Mouse (Mus musculus): ENCODE measurements around the gene Bptf.
"Not testable (repeated sequence)": the region's sequence is repeated elsewhere in the genome, so short reads cannot be mapped to it uniquely, and the experiment has no call there.

Gene Bptf

GRCm38 (mm10) chr11:107016893-107017292 lies 115.0 kb downstream of the Bptf start:
- peak; percentile 82 for DNase-seq

DNA sequence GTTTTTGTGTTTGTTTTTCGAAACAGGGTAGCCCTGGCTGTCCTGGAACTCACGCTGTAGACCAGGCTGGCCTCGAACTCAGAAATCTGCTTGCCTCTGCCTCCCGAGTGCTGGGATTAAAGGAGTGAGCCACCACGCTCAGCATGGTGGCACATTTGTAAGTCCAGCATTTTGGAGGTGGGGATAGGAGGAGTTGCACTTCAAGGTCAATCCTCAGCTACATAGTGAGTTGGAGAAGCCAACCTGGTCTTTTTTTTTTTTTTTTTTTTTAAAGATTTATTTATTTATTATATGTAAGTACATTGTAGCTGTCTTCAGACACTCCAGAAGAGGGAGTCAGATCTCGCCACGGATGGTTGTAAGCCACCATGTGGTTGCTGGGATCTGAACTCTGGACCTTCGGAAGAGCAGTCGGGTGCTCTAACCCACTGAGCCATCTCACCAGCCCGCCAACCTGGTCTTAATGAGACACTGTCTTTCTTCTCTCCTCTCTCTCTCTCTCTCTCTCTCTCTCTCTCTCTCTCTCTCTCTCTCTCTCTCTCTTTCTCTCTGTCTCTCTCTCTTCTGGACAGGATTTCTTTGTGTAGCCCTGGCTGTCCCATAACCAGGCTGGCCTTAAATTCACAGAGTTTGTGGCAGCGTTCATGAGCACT lies 116.3 kb downstream of the Bptf start:
- not testable (repeated sequence) for DNase-seq

GRCm38 (mm10) chr11:107014597-107015309 lies 117.2 kb downstream of the Bptf start:
- DNase-seq: no peak

GRCm38 (mm10) chr11:107014020-107014585 lies 117.8 kb downstream of the Bptf start:
- no peak for DNase-seq

DNA sequence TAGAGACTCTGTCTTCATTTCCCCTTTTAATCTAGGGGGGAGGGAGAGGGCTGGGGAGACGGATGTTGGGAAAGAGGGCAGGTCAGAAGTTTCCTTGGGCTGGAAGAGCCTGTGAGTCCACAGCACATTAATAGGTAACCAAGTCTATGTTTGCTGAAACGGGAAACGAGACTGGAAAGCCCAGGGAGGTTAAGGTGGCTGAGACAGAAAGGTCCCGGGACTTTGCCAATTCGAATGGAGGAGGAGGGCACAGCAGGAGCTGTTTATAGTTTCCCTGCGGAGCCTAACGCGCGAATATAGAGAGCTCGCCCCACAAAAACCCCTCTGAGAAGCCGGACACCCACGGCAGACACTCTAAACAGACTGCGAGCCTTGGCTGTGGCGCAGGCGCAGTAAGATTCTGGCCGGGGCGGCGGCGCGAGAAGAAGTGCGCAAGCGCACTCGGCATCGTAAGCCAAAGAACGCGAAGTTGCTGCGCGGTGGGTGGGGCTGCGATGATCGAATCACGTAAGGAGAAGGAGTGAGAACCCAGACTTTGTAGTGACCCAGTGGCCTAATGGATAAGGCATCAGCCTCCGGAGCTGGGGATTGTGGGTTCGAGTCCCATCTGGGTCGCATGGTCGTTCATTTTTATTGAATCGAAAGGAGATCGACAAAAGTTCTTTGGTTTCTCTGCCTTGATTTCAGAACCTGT lies 119.5 kb downstream of the Bptf start:
- DNase-seq: peak; percentile 99

DNA sequence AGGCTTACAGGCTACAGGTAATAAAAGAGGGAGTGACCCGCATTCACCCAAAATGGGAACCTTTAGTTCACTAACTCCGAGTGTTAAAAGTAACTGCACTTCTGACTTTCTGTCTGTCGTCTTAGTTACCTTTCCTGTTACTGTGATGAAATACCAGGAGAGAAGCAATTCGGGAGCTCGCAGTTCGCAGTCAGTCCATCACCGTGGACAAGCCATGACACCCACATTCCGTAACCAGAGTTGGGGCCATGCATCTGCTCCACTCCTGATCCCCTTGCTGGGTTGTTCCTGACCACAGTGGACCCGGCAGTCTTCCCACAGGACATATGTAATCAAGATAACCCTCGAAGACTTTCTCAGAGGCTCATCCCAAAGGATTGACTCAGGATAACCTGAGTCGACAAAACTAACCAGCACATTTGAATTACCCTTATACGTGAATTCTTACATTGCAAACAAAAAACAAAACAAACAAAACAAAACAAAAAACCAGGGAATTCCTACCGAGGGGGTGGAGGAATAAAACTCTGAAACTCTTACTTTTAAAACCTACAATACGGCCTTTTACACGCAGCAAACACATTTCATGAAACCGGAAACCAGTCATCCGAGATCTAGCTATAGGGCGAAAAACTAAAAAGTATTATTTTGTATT lies 120.1 kb downstream of the Bptf start:
- no peak for DNase-seq

DNA sequence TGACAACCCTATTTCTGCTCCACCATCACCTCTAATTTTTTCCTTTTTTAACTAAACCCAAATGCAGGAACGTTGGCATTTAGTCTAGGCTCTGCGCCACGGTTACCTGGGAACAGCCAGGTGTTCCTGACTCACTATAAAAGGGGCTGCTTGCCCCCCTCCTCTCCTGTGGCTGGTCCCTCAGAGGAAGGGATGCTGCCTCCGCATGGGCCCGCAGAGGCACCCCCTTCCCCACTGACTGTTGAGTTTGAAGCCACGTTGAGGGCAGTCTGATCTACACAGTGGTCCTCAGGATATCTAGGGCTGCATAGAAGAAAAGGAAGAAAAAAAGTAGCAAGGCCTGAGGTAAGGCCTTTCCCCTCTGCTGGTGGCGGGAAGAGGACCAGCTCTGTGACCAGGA lies 120.8 kb downstream of the Bptf start:
- no peak for DNase-seq

DNA sequence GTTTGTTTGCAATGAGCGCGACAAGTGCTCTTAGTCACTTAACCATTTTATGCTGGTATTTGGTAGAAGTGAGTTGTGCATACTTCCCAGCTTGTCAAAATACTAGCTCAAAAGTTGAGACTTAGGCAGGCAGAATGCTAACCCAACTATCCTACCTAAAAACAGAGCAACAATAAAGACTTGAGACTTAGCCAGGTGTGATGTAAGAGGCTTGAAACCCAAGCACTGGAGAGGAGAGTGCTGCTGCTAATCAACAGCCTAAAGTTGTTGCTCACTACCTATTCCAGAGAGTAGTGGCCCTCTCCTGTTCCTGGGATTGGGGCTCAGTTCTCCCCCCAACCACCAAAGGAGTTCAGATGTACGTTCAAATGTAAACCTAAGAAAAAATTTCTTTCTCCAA lies 121.5 kb downstream of the Bptf start:
- no peak for DNase-seq

- DNase-seq: no peak
These were observed 126.4 kb downstream of the Bptf start for GRCm38 (mm10) chr11:107005538-107005937.

- peak; percentile 68 for DNase-seq
These were observed 129.9 kb downstream of the Bptf start for GRCm38 (mm10) chr11:107001760-107002675.

DNA sequence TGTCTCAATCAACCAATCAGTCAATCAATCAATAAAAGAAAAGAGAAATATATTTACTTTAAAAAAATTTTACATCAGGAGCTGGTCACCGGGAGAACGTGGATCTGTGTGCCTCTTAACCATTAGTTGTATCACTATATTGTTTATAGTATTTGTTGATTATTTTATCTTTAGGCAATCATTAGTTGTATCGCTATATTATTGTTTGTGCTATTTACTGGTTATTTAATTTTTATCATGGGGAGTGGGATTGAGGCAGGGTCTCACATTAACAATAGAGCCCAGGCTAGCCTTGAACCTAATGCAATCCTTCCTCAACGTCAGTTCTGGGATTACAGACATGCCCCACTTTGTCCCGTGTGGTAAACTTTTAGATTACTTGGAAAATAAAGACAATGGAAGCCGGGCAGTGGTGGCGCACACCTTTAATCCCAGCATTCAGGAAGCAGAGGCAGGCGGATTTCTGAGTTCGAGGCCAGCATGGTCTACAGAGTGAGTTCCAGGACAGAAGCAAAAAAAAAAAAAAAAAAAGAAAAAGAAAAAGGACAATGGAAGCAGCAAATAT lies 131.9 kb downstream of the Bptf start:
- DNase-seq: no peak

DNA sequence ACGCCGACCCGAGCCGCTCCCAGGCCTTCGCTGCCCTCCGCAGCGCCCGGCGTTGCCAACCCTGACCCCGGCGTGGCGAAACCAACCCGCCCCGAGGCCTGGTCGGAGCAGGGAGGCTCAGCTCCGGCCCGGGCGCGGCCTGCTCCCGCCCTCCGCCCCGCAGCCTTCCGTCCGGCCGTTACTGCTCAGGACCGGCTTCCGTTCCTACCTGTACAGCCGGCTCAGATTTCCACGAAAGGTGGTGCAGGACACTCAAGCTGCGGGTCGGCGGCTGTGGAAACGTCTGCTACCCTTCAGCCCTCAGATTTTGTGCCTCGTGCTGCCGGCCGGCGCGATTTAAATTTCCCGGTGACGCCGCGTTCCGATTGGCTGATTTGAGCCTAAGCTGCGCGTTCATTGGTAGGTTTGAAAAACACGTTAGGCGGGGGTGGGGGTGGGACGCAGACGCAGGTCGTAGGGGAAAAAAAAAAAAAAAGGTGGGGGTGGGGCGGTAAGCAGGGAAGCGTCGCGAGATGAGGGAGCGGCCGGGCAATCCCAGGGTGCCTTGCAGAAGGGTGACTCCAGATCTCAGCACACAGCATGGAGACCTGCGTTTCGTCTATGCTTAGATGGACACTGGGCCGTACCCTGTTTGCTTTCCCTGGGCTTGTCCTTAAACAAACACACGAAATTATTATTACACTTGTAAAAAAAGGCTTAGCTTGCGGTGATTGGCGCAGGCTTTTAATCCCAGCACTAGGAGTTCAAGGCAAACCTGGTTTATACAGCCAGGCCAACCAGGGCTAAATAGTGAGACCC lies 132.6 kb downstream of the Bptf start, which contains the start of gene Kpna2:
Gene Kpna2, minus strand, starts transcription at position 391 of the 798 bp plus-strand sequence.
- peak; percentile 93 for DNase-seq

- peak; percentile 29 for DNase-seq
These were observed 133.2 kb downstream of the Bptf start for GRCm38 (mm10) chr11:106998651-106999150.

GRCm38 (mm10) chr11:106997976-106998375 lies 134.0 kb downstream of the Bptf start:
- DNase-seq: no peak

DNA sequence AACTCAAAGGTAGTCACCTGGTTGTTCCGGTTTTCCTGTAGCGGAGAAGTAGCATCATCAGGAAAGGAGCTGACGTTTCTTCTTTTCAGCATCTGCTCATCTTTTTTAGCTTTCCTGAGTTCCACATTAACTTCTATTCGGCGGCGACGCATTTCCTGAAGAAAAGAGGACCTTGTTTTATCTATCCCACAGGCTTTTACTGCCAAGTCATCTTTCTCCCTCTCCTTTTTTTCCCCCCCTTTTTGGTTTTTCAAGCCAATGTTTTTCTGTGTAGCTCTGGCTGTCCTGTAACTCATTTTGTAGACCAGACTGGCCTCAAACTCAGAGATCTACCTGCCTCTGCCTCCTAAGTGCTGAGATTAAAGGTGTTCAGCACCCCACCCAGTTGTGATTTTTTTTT lies 135.4 kb downstream of the Bptf start:
- not testable (repeated sequence) for DNase-seq

GRCm38 (mm10) chr11:106994246-106995085 lies 137.5 kb downstream of the Bptf start:
- DNase-seq: no peak

DNA sequence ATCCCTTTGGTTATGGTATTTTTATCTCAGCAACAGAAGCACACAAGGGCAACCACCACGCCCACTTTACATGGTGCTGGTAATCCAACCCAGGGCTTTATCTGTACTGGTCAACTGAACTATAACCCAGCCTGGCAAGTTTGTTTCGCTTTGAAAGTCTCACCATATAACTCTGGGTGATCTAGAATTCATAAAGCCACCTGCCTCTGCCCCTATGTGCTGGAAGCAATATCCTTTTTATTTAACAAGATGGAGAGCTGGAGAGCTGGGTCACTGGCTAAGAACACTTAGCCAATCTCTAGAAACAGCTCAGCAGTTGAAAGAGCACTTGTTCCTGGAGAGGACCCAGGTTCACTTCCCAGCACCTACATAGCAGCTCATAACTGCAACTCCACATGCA lies 144.5 kb downstream of the Bptf start:
- DNase-seq: no peak

- DNase-seq: not testable (repeated sequence)
These were observed 145.8 kb downstream of the Bptf start for GRCm38 (mm10) chr11:106985979-106986604.
